Mouse (Mus musculus) G1E (cell line): Measurements from ENCODE around the gene Slc34a3. TPM values are rescaled to one million over a fixed set of nuclear protein-coding genes. Genes with fewer than 3 reads are reported as not detected.

Source experiments
- ATAC-seq: 2 replicates; pipeline ENCODE4 v1.8.0; 2016; ENCODE audit warnings: mild to moderate bottlenecking; ENCODE audit not compliant: insufficient number of reproducible peaks, poor library complexity, low FRiP score, severe bottlenecking; ENCODE audit errors: extremely low read depth
- DNase-seq: peaks from one replicate; pipeline ENCODE4 v3.0.0; 2012; ENCODE audit warnings: low spot score
- H3K27me3 ChIP-seq: 2 replicates; pipeline ENCODE4 v1.6.1; 2012; ENCODE audit warnings: mild to moderate bottlenecking, low read length, inconsistent platforms; ENCODE audit not compliant: insufficient read depth
- H3K36me3 ChIP-seq: replicated peaks from 2 replicates; pipeline ENCODE3; 2012; ENCODE audit warnings: mild to moderate bottlenecking, inconsistent platforms
- H3K4me1 ChIP-seq: 2 replicates; pipeline ENCODE4 v1.6.1; 2012; ENCODE audit warnings: low read depth, low read length, inconsistent platforms, mixed read lengths; ENCODE audit not compliant: insufficient read depth
- H3K4me3 ChIP-seq: 2 replicates; pipeline ENCODE4 v1.5.1; 2012; ENCODE audit warnings: low read depth, mild to moderate bottlenecking, inconsistent platforms, low read length, moderate library complexity, mixed read lengths
- H3K9me3 ChIP-seq: replicated peaks from 2 replicates; pipeline ENCODE4 v1.6.1; 2012; ENCODE audit warnings: inconsistent platforms
- CTCF ChIP-seq: IDR thresholded peaks from 2 replicates; pipeline ENCODE4 v1.5.1; 2012; ENCODE audit warnings: low read depth, low read length, inconsistent platforms, mixed read lengths
- GATA1 ChIP-seq: IDR thresholded peaks from 2 replicates; pipeline ENCODE4 v1.6.1; 2012; ENCODE audit warnings: borderline replicate concordance, low read length, inconsistent platforms, mixed read lengths
- GATA2 ChIP-seq: IDR thresholded peaks from 2 replicates; pipeline ENCODE4 v1.6.1; 2012; ENCODE audit warnings: low read depth, low read length, inconsistent platforms, borderline replicate concordance
- POLR2AphosphoS5 ChIP-seq: IDR thresholded peaks from 2 replicates; pipeline ENCODE4 v1.6.1; 2012; ENCODE audit warnings: low read depth, low read length, inconsistent platforms; ENCODE audit not compliant: insufficient replicate concordance
- TAL1 ChIP-seq: conservative IDR thresholded peaks from 2 replicates; pipeline ENCODE4 v1.6.1; 2012; ENCODE audit warnings: low read depth, low read length, inconsistent platforms, mixed read lengths
- polyA plus RNA-seq: library from polyadenylated mRNA; stranded (reverse); fragments of >175 nt; gene quantifications from 2 replicates; pipeline ENCODE4 v1.2.3, GENCODE M21; 2012
- total RNA-seq, 2 experiments: library from RNA; stranded (forward) in 1 of 2; stranded (reverse) in 1 of 2; fragments of 200-1000 nt in 1 of 2; fragments of >200 nt in 1 of 2; fragmentation: Nextera tagmentation in 1 of 2; gene quantifications; 2 replicates each; pipeline ENCODE4 v1.2.3; 2014 to 2017

The Slc34a3 gene
- total and polyA plus RNA-seq, 3 experiments: 0.91 TPM; not detected in 2

GRCm38 (mm10) chr2:25211121-25211670 is 23.0 kb downstream of the Slc34a3 start, which contains the start of gene Nelfb:
Nelfb (minus strand) TSS chr2:25211489.
- peak; percentile 91 for DNase-seq
- Histone ChIP-seq H3K4me1 (peaks cover 58% of the 10 kb centered on the region), H3K27me3 (peaks cover 14% of the 10 kb centered on the region), H3K4me3 (peak within 1 kb of the TSS; percentile 90), H3K36me3 (peaks cover 42% of the 10 kb centered on the region), H3K9me3 (no peaks in the 10 kb centered on the region)
- peak; percentile 83 for ATAC-seq
- TF ChIP-seq TAL1: no peak
- no peak for TF ChIP-seq CTCF
- TF ChIP-seq GATA1: no peak
- no peak for TF ChIP-seq POLR2AphosphoS5
- no peak for TF ChIP-seq GATA2

- no peak for ATAC-seq
- Histone ChIP-seq H3K9me3 (no peaks in the 10 kb centered on the region), H3K4me1 (peaks cover 63% of the 10 kb centered on the region), H3K4me3 (peak overlapping the region; percentile 90), H3K27me3 (peaks cover 9% of the 10 kb centered on the region), H3K36me3 (peaks cover 47% of the 10 kb centered on the region)
- TF ChIP-seq GATA1 (no peak), POLR2AphosphoS5 (no peak), GATA2 (no peak), CTCF (no peak), TAL1 (no peak)
- DNase-seq: no peak
These were observed 23.5 kb downstream of the Slc34a3 start for GRCm38 (mm10) chr2:25210686-25211085.

- peaks cover 53% of the 10 kb centered on the region for H3K4me1 ChIP-seq
These were observed 26.6 kb downstream of the Slc34a3 start for GRCm38 (mm10) chr2:25207593-25207992.

GRCm38 (mm10) chr2:25203631-25204214 is 30.4 kb downstream of the Slc34a3 start:
- H3K4me3 ChIP-seq: no peak overlapping the region
- H3K27me3 ChIP-seq: no peaks in the 10 kb centered on the region
- ATAC-seq (no peak; the same call in 1 of the 2 replicates), DNase-seq (no peak)
- peaks cover 32% of the 10 kb centered on the region for H3K4me1 ChIP-seq
- H3K36me3 ChIP-seq: peaks cover 99% of the 10 kb centered on the region
- TF ChIP-seq CTCF (no peak), GATA2 (no peak), GATA1 (no peak), TAL1 (no peak), POLR2AphosphoS5 (no peak)
- no peaks in the 10 kb centered on the region for H3K9me3 ChIP-seq

More at GRCm38 (mm10) chr2:25207593-25207992, 26.6 kb downstream of the Slc34a3 start:
- TF ChIP-seq CTCF (no peak), GATA2 (no peak), TAL1 (no peak), GATA1 (no peak), POLR2AphosphoS5 (no peak)
- no peak for DNase-seq
- Histone ChIP-seq H3K36me3 (peaks cover 78% of the 10 kb centered on the region), H3K27me3 (no peaks in the 10 kb centered on the region), H3K4me3 (no peak overlapping the region), H3K9me3 (no peaks in the 10 kb centered on the region)
- ATAC-seq: no peak

- Histone ChIP-seq H3K27me3 (no peaks in the 10 kb centered on the region), H3K36me3 (peaks cover 83% of the 10 kb centered on the region), H3K9me3 (no peaks in the 10 kb centered on the region), H3K4me3 (no peak overlapping the region), H3K4me1 (peaks cover 35% of the 10 kb centered on the region)
- no peak for DNase-seq
- TF ChIP-seq GATA1 (no peak), GATA2 (no peak), CTCF (no peak), TAL1 (no peak), POLR2AphosphoS5 (no peak)
- no peak for ATAC-seq
These were observed 33.5 kb downstream of the Slc34a3 start for GRCm38 (mm10) chr2:25200631-25201030.

GRCm38 (mm10) chr2:25197946-25198345 is 36.2 kb downstream of the Slc34a3 start:
- no peak for ATAC-seq
- Histone ChIP-seq H3K27me3 (no peaks in the 10 kb centered on the region), H3K36me3 (peaks cover 83% of the 10 kb centered on the region), H3K4me3 (no peak overlapping the region), H3K4me1 (peaks cover 59% of the 10 kb centered on the region), H3K9me3 (no peaks in the 10 kb centered on the region)
- no peak for DNase-seq
- TF ChIP-seq GATA2 (no peak), POLR2AphosphoS5 (no peak), CTCF (no peak), TAL1 (no peak), GATA1 (no peak)
